Mouse (Mus musculus) heart, postnatal 0 days (tissue): ENCODE results near the gene Hist1h4i. TPM values are rescaled to one million over a fixed set of nuclear protein-coding genes. Genes with fewer than 3 reads are reported as not detected.
A peak's percentile ranks its signal among the peaks of the same experiment; 100 is the strongest.

Source experiments
- ATAC-seq: fragments of 200-750 bp; cut with Nextera tagmentation; 2 replicates; pipeline ENCODE4 v1.8.0; 2017; ENCODE audit warnings: low read depth, moderate number of reproducible peaks, moderate library complexity; ENCODE audit not compliant: insufficient read depth
- DNase-seq: peaks from one replicate; pipeline ENCODE4 v3.0.0-alpha.2; 2016; ENCODE audit warnings: low spot score
- H3K27ac ChIP-seq: fragments of 300-500 bp; sonication (generic); 2 replicates; pipeline ENCODE4 v1.5.1; 2014; ENCODE audit warnings: low read depth, mild to moderate bottlenecking
- H3K27me3 ChIP-seq: fragments of 300-500 bp; sonication (generic); 2 replicates; pipeline ENCODE4 v1.6.1; 2014; ENCODE audit warnings: low read length, mixed read lengths; ENCODE audit not compliant: control insufficient read depth, insufficient read depth
- H3K36me3 ChIP-seq: fragments of 300-500 bp; sonication (generic); replicated peaks from 2 replicates; pipeline ENCODE4 v1.6.1; 2014; ENCODE audit warnings: low read length, mixed read lengths; ENCODE audit not compliant: control insufficient read depth, insufficient read depth
- H3K4me1 ChIP-seq: fragments of 300-500 bp; sonication (generic); 2 replicates; pipeline ENCODE4 v1.6.1; 2014; ENCODE audit warnings: antibody characterized with exemption; ENCODE audit not compliant: control insufficient read depth, insufficient read depth
- H3K4me2 ChIP-seq: fragments of 300-500 bp; sonication (generic); 2 replicates; pipeline ENCODE4 v1.6.1; 2014; ENCODE audit warnings: low read depth, mild to moderate bottlenecking, low read length, moderate library complexity
- H3K4me3 ChIP-seq: fragments of 300-500 bp; sonication (generic); 2 replicates; pipeline ENCODE4 v1.5.1; 2014; ENCODE audit warnings: low read depth, low read length
- H3K9ac ChIP-seq: fragments of 300-500 bp; sonication (generic); replicated peaks from 2 replicates; pipeline ENCODE4 v1.6.1; 2014; ENCODE audit warnings: low read depth, low read length, mixed read lengths
- H3K9me3 ChIP-seq: fragments of 300-500 bp; sonication (generic); replicated peaks from 2 replicates; pipeline ENCODE4 v1.6.1; 2016; ENCODE audit warnings: low read length; ENCODE audit not compliant: control insufficient read depth
- CTCF ChIP-seq: IDR thresholded peaks from 2 replicates; pipeline ENCODE4 v1.5.1; 2016; ENCODE audit warnings: antibody characterized with exemption, control low read depth, low read depth
- EP300 ChIP-seq: IDR thresholded peaks from 2 replicates; pipeline ENCODE4 v1.6.1; 2016; ENCODE audit warnings: antibody characterized with exemption, low read depth
- WGBS: fragments of 180-500 bp; shearing (Covaris S2); extraction: QIAGEN DNeasy Blood & Tissue Kit; methylation state at CpG from one replicate; pipeline ENCODE4 v1.1.7; 2014; 5-methylcytosine and 5-hydroxymethylcytosine counted together
- polyA plus RNA-seq: library from polyadenylated mRNA; unstranded; fragments of >200 nt; fragmentation: Nextera tagmentation; extraction: Ambion mirVana; gene quantifications from 2 replicates; pipeline ENCODE4 v1.2.1, GENCODE M21; 2015
- total RNA-seq: library from RNA; depleted of rRNA; stranded (reverse); fragments of >200 nt; gene quantifications from 2 replicates; pipeline ENCODE4 v1.2.3, GENCODE M21; 2014; ENCODE audit warnings: low replicate concordance

The Hist1h4i gene
- total and polyA plus RNA-seq, 2 experiments from 2014 or later, result 4.0 to 29.3 TPM

DNA sequence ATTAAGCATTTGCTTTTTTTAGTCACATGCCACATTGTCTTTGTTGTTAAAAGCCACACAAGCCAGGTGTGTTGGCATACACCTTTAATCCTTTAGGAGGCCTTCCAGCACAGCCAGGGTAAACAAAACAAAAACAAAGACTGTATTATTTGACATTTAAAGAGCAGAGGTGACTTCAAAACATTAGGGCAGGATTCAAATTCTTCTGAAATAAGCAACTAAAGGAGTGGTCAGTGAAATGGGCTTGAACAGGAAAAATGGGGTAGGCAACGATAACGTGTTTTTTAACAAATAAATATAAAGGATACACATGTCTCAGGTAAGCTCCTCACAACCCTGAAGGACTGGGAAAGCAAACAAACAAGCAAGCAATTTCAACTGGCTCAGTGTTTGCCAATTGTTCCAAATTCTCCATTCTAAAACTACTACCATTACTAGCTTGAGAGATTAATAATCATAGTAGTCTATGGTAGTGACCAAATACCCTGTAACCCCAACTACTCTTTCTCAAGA, 1.2 kb downstream of the Hist1h4i start:
- H3K27ac ChIP-seq, result peak overlapping the region; percentile 79; the same call in 1 of the 2 replicates
- H3K9me3 ChIP-seq, result no peaks in the 10 kb centered on the region
- H3K4me3 ChIP-seq, result peak overlapping the region; percentile 40; the same call in 1 of the 2 replicates
- peaks cover 25% of the 10 kb centered on the region for H3K4me1 ChIP-seq
- WGBS, result 14% methylated on average over 2 of the region's 2 CpGs
- H3K27me3 ChIP-seq, result no peaks in the 10 kb centered on the region
- H3K4me2 ChIP-seq, result peak overlapping the region; percentile 57
- ATAC-seq (no peak), DNase-seq (no peak)
- TF ChIP-seq EP300 (no peak), CTCF (no peak)
- no peak overlapping the region for H3K9ac ChIP-seq
- no peaks in the 10 kb centered on the region for H3K36me3 ChIP-seq

DNA sequence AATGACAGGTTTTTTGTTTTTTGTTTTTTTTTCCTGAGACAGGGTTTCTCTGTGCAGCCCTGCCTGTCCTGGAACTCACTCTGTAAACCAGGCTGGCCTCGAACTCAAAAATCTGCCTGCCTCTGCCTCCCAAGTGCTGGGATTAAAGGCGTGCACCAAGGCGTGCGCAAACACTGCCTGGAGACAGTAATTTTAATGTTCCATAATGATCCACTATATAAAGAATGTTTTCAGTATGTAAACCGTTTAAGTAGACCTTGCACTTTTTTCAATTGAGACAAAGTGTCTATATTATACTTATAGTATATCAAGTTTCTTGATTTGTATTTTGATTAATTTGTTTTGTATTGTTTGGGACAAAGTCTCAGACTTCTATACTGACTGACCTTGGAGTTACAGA, 1.8 kb downstream of the Hist1h4i start:
- Histone ChIP-seq H3K4me1 (peaks cover 29% of the 10 kb centered on the region), H3K9me3 (no peaks in the 10 kb centered on the region), H3K4me2 (no peak overlapping the region), H3K27ac (no peak overlapping the region), H3K4me3 (no peak overlapping the region), H3K36me3 (no peaks in the 10 kb centered on the region), H3K9ac (no peak overlapping the region), H3K27me3 (no peaks in the 10 kb centered on the region)
- ATAC-seq (no peak), DNase-seq (no peak)
- TF ChIP-seq CTCF (no peak), EP300 (no peak)
- WGBS, result 70% methylated on average over 5 of the region's 5 CpGs

DNA sequence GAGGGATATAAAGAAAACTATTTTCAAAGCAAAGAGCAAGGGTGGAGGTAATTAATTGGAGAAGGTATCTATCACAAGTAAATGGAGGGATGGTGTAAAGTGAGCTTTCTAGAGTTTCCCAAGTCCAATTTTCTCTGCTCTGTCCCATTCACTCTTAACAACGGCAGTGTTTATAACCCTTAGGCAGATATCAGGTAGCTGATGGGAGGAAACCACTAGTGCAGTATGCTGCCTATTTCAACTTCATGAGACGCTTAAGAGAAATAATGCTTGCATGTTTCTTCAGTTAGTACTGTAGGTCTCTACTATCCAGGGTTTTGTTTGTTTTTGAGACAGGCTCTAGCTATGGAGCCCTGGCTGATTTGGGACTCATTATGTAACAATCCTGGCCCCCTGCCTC, 3.7 kb downstream of the Hist1h4i start:
- H3K36me3 ChIP-seq, result no peaks in the 10 kb centered on the region
- no peak overlapping the region for H3K4me2 ChIP-seq
- H3K4me1 ChIP-seq, result peaks cover 24% of the 10 kb centered on the region
- 75% methylated on average over 2 of the region's 2 CpGs for WGBS
- no peak overlapping the region for H3K9ac ChIP-seq
- no peak overlapping the region for H3K27ac ChIP-seq
- H3K27me3 ChIP-seq, result no peaks in the 10 kb centered on the region
- no peak for ATAC-seq
- TF ChIP-seq EP300 (no peak), CTCF (no peak)
- no peak overlapping the region for H3K4me3 ChIP-seq
- DNase-seq, result no peak
- no peaks in the 10 kb centered on the region for H3K9me3 ChIP-seq

DNA sequence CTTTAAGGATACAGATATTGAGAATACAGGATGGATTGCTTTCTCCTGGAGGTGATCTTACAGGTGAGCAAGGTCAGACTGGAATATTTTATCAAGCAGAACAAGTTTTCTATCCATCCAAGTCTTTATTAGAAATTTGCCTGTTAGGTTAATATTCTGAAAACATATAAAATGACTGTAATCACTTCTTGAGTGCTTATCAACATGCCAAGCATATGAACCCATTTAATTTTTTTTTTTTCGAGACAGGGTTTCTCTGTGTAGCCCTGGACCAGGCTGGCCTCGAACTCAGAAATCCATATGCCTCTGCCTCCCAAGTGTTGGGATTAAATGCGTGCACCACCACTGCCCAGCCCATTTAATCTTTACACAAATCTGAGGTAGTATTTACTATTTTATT, 4.2 kb downstream of the Hist1h4i start:
- H3K9me3 ChIP-seq, result no peaks in the 10 kb centered on the region
- TF ChIP-seq CTCF (no peak), EP300 (no peak)
- H3K36me3 ChIP-seq, result no peaks in the 10 kb centered on the region
- H3K27ac ChIP-seq, result no peak overlapping the region
- no peak overlapping the region for H3K4me3 ChIP-seq
- no peak for DNase-seq
- peaks cover 20% of the 10 kb centered on the region for H3K4me1 ChIP-seq
- no peak overlapping the region for H3K9ac ChIP-seq
- no peak for ATAC-seq
- 70% methylated on average over 3 of the region's 3 CpGs for WGBS
- peak overlapping the region; percentile 54; the same call in 1 of the 2 replicates for H3K4me2 ChIP-seq
- no peaks in the 10 kb centered on the region for H3K27me3 ChIP-seq

DNA sequence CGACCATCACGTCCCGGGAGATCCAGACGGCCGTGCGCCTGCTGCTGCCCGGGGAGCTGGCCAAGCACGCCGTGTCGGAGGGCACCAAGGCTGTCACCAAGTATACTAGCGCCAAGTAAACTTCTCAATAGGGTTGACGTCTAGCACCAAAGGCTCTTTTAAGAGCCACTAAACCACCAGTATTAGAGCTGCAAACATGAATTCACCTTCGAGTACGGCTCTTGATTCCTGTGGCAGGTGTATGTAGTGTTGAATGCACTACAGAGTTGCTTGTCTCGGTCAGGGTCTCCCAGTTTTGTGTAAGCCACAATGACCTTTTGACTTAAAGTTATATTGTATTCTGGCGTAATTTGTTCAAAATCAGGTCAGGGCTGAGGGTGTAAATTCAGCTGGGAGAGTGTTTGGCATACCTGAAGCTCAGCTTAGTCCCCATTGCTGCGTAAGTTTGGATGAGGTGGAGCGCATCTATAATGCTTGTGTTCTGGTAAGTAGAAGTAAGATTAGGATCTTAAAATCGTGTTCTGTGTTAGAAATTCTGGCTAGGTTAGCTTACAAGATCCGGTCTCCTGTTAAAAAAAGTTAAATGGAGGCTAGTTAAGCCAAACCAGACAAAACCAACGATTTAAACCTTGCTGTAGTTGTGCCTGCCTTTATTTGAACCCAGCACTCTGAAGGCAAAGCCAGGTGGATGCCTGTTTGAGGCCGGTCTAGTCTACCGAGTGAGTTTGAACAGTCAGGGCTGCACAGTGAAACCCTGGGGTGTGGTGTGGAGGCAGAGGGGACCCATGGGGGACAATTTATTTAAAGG, 4.8 kb downstream of the Hist1h4i start:
- H3K4me1 ChIP-seq, result peaks cover 19% of the 10 kb centered on the region; the same call in 1 of the 2 replicates
- ATAC-seq (peak; percentile 28), DNase-seq (no peak)
- no peaks in the 10 kb centered on the region for H3K9me3 ChIP-seq
- peak overlapping the region; percentile 55 for H3K27ac ChIP-seq
- no peaks in the 10 kb centered on the region for H3K27me3 ChIP-seq
- whole genome bisulfite sequencing, result 6% methylated on average over 20 of the region's 23 CpGs
- no peak overlapping the region for H3K9ac ChIP-seq
- H3K36me3 ChIP-seq, result no peaks in the 10 kb centered on the region
- peak overlapping the region; percentile 54 for H3K4me2 ChIP-seq
- peak overlapping the region; percentile 47 for H3K4me3 ChIP-seq
- no peak for TF ChIP-seq CTCF
- TF ChIP-seq EP300, result no peak
